ENCODE assay signal across 20 mouse cellular contexts in the genomic region with DNA sequence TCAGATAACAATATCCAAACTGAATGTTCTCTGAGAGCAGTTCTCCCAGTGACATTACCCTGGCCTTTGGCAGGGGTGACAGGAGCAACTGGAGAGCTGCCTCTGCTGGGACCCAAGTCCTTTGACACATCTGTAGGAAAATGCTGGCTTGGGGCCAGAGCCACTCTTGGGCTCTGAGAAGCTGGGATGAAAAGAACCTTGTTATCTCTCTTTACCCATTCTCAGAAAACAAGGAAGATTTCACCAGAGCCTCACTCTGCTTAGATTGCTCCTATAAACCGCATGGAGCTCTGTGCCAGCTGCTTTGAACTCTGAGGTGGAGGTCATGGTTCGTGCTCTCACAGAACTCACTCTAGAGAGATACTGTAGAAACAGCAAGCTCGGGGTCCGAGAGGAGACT.
DNase-seq lines count a peak whose midpoint lies in the region; ATAC-seq and TF ChIP-seq lines count a peak whose summit lies in the region.
"Had no signal": no experiment of that assay in that cellular context is flagged by ENCODE, and none has a peak within 500 bp of the region (broad histone marks: within the 10 kb centered on the region; RNA-seq: fewer than 3 reads in every experiment).

No protein-coding gene starts in this region.

- H3K27me3 ChIP-seq in heart, embryonic 10.5 days (ENCODE audit: insufficient read depth, poor library complexity, severe bottlenecking) = no peaks in the 10 kb centered on the region
- H3K27me3 ChIP-seq in liver, adult 2 months (ENCODE audit: control insufficient read depth, insufficient read depth, low read length) = no peaks in the 10 kb centered on the region
- no peaks in the 10 kb centered on the region for H3K27me3 ChIP-seq in liver, postnatal 0 days (ENCODE audit: insufficient read depth, low read length)
- H3K27me3 ChIP-seq in cerebellum, adult 2 months (ENCODE audit: control insufficient read depth, insufficient read depth, low read length) = no peaks in the 10 kb centered on the region
- H3K27me3 ChIP-seq: limb, embryonic 12.5 days; liver, embryonic 13.5 days; neural tube, embryonic 15.5 days had no signal

- DNase-seq in heart, adult 11 months = peak; percentile 92
- DNase-seq in heart, embryonic 10.5 days (ENCODE audit: low spot score) = no peak
- peak; percentile 64 for DNase-seq in liver, adult 2 months (ENCODE audit: extremely low read depth, low read depth, low spot score)
- no peak for DNase-seq in liver, postnatal 0 days
- DNase-seq in adipocyte (ENCODE audit: low spot score) = peak; percentile 26
- DNase-seq in adrenal gland, postnatal 36 days = peak; percentile 47
- no peak for DNase-seq in cerebellum, adult 2 months
- DNase-seq: B cell, adult 2 months; cerebellum, adult 8-10 months; forebrain, postnatal 0 days; kidney, adult 9 months; liver, embryonic 13.5 days; thymus, postnatal 4 days had no signal

- no peak overlapping the region for H3K4me3 ChIP-seq in heart, embryonic 10.5 days
- no peak overlapping the region for H3K4me3 ChIP-seq in liver, adult 2 months (ENCODE audit: insufficient read depth, low read depth, low read length)
- H3K4me3 ChIP-seq in liver, postnatal 0 days (ENCODE audit: low read depth, low read length) = no peak overlapping the region
- no peak overlapping the region for H3K4me3 ChIP-seq in cerebellum, adult 2 months (replicated peaks; ENCODE audit: insufficient read depth, low read depth, low read length)
- H3K4me3 ChIP-seq: forebrain, embryonic 10.5 days; limb, embryonic 12.5 days; liver, embryonic 13.5 days; megakaryocyte, embryonic 14.5 days; neural tube, embryonic 15.5 days had no signal

- no peak for TF ChIP-seq CTCF in liver, adult 2 months (IDR thresholded peaks at IDR 0.05; ENCODE audit: low read depth, low read length)
- TF ChIP-seq CTCF in liver, postnatal 0 days (IDR thresholded peaks at IDR 0.05; ENCODE audit: low read depth) = no peak
- no peak for TF ChIP-seq CTCF in cerebellum, adult 2 months (IDR thresholded peaks at IDR 0.05; ENCODE audit: borderline replicate concordance, insufficient read depth, low read depth, low read length)

- 36% methylated on average over 4 of the region's 4 CpGs for WGBS in heart, embryonic 10.5 days
- 8% methylated on average over 4 of the region's 4 CpGs for whole genome bisulfite sequencing in liver, adult 2 months
- 42% methylated on average over 4 of the region's 4 CpGs for WGBS in liver, postnatal 0 days (ENCODE audit: insufficient replicate concordance)
- 82% methylated on average over 4 of the region's 4 CpGs for WGBS in cerebellum, adult 2 months

- no peak for TF ChIP-seq EP300 in liver, postnatal 0 days (IDR thresholded peaks at IDR 0.05; ENCODE audit: low read depth)

- TF ChIP-seq POLR2A in liver, adult 2 months (IDR thresholded peaks at IDR 0.05; ENCODE audit: extremely low read depth, insufficient read depth, low read length) = no peak
- no peak for TF ChIP-seq POLR2A in cerebellum, adult 2 months (IDR thresholded peaks at IDR 0.05; ENCODE audit: borderline replicate concordance, insufficient read depth, low read length)

- H3K4me2 ChIP-seq in liver, postnatal 0 days (ENCODE audit: low read depth, low read length) = no peak overlapping the region
- H3K4me2 ChIP-seq: limb, embryonic 12.5 days; liver, embryonic 13.5 days; neural tube, embryonic 15.5 days had no signal

- no peak overlapping the region for H3K27ac ChIP-seq in heart, embryonic 10.5 days
- H3K27ac ChIP-seq in liver, adult 2 months (replicated peaks; ENCODE audit: insufficient read depth, low read depth, low read length) = no peak overlapping the region
- H3K27ac ChIP-seq in liver, postnatal 0 days (ENCODE audit: low read depth) = no peak overlapping the region
- no peak overlapping the region for H3K27ac ChIP-seq in cerebellum, adult 2 months (ENCODE audit: insufficient read depth, low read length)
- H3K27ac ChIP-seq: forebrain, embryonic 10.5 days; limb, embryonic 12.5 days; liver, embryonic 13.5 days; neural tube, embryonic 15.5 days had no signal

- H3K9me3 ChIP-seq in heart, embryonic 10.5 days = no peaks in the 10 kb centered on the region
- no peaks in the 10 kb centered on the region for H3K9me3 ChIP-seq in liver, postnatal 0 days (ENCODE audit: low read length)
- H3K9me3 ChIP-seq: forebrain, embryonic 10.5 days; limb, embryonic 12.5 days; liver, embryonic 13.5 days; megakaryocyte, embryonic 14.5 days; neural tube, embryonic 15.5 days had no signal

- H3K79me2 ChIP-seq in liver, adult 2 months (ENCODE audit: control insufficient read depth, insufficient read depth, low read length) = no peaks in the 10 kb centered on the region

- H3K36me3 ChIP-seq in heart, embryonic 10.5 days = no peaks in the 10 kb centered on the region
- no peaks in the 10 kb centered on the region for H3K36me3 ChIP-seq in liver, adult 2 months (ENCODE audit: control insufficient read depth, insufficient read depth, low read length)
- H3K36me3 ChIP-seq in liver, postnatal 0 days (replicated peaks; ENCODE audit: insufficient read depth, low read length) = no peaks in the 10 kb centered on the region
- H3K36me3 ChIP-seq: forebrain, embryonic 10.5 days; limb, embryonic 12.5 days; liver, embryonic 13.5 days had no signal

- H3K9ac ChIP-seq in liver, adult 2 months (ENCODE audit: low read depth, low read length) = no peak overlapping the region
- no peak overlapping the region for H3K9ac ChIP-seq in liver, postnatal 0 days (replicated peaks)
- H3K9ac ChIP-seq: forebrain, postnatal 0 days; limb, embryonic 12.5 days; liver, embryonic 13.5 days; neural tube, embryonic 15.5 days had no signal

- ATAC-seq in liver, postnatal 0 days = no peak
- ATAC-seq: forebrain, postnatal 0 days; hindbrain, embryonic 16.5 days; lung, postnatal 0 days; midbrain, embryonic 16.5 days had no signal

- peaks cover 15% of the 10 kb centered on the region for H3K4me1 ChIP-seq in heart, embryonic 10.5 days
- H3K4me1 ChIP-seq in liver, adult 2 months (ENCODE audit: control insufficient read depth, insufficient read depth, low read length) = peaks cover 14% of the 10 kb centered on the region
- peaks cover 4% of the 10 kb centered on the region; the same call in 1 of the 2 replicates for H3K4me1 ChIP-seq in liver, postnatal 0 days (ENCODE audit: insufficient read depth)
- no peaks in the 10 kb centered on the region for H3K4me1 ChIP-seq in cerebellum, adult 2 months (ENCODE audit: control insufficient read depth, insufficient read depth, low read length)
- H3K4me1 ChIP-seq: forebrain, embryonic 10.5 days; limb, embryonic 12.5 days; liver, embryonic 13.5 days; megakaryocyte, embryonic 14.5 days; neural tube, embryonic 15.5 days had no signal

Comparison
In these comparisons a context has a peak if more than half of its experiments do, and no peak if none do; other contexts are left out.
1. DNase-seq: peak in heart, adult 11 months (single experiment), liver, adult 2 months (single experiment), adipocyte (single experiment) and adrenal gland, postnatal 36 days (2 of 2); none in heart, embryonic 10.5 days (single experiment), liver, postnatal 0 days (single experiment) and cerebellum, adult 2 months (0 of 2).